Mouse (Mus musculus) midbrain, embryonic 13.5 days (tissue): ENCODE results near the gene Ank2. TPM values are rescaled to one million over a fixed set of nuclear protein-coding genes. Genes with fewer than 3 reads are reported as not detected.
A peak's percentile ranks its signal among the peaks of the same experiment; 100 is the strongest.

Experiments used
- ATAC-seq: fragments of 200-750 bp; cut with Nextera tagmentation; 2 replicates; pipeline ENCODE4 v1.8.0; 2017; ENCODE audit warnings: mild to moderate bottlenecking, moderate TSS enrichment, moderate library complexity
- H3K27ac ChIP-seq: fragments of 300-500 bp; sonication (generic); 2 replicates; pipeline ENCODE4 v1.5.1; 2015; ENCODE audit warnings: inconsistent platforms, mild to moderate bottlenecking, moderate library complexity
- H3K27me3 ChIP-seq: fragments of 300-500 bp; sonication (generic); 2 replicates; pipeline ENCODE4 v1.6.1; 2015; ENCODE audit warnings: mild to moderate bottlenecking, inconsistent platforms
- H3K36me3 ChIP-seq: fragments of 300-500 bp; sonication (generic); 2 replicates; pipeline ENCODE4 v1.6.1; 2015; ENCODE audit warnings: mild to moderate bottlenecking, inconsistent platforms
- H3K4me1 ChIP-seq: fragments of 300-500 bp; sonication (generic); replicated peaks from 2 replicates; pipeline ENCODE4 v1.6.1; 2015; ENCODE audit warnings: inconsistent platforms
- H3K4me2 ChIP-seq: fragments of 300-500 bp; sonication (generic); replicated peaks from 2 replicates; pipeline ENCODE4 v1.6.1; 2015; ENCODE audit warnings: moderate library complexity, mild to moderate bottlenecking, inconsistent platforms
- H3K4me3 ChIP-seq: fragments of 300-500 bp; sonication (generic); replicated peaks from 2 replicates; pipeline ENCODE4 v1.5.1; 2015; ENCODE audit warnings: mild to moderate bottlenecking, inconsistent platforms
- H3K9ac ChIP-seq: fragments of 300-500 bp; sonication (generic); replicated peaks from 2 replicates; pipeline ENCODE4 v1.6.1; 2015; ENCODE audit warnings: mild to moderate bottlenecking, inconsistent platforms
- H3K9me3 ChIP-seq: fragments of 300-500 bp; sonication (generic); 2 replicates; pipeline ENCODE4 v1.6.1; 2016; ENCODE audit warnings: mild to moderate bottlenecking, inconsistent platforms
- WGBS: fragments of 180-500 bp; shearing (Covaris S2); methylation state at CpG from one replicate; pipeline ENCODE4 v1.1.7; 2015; 5-methylcytosine and 5-hydroxymethylcytosine counted together
- polyA plus RNA-seq: library from polyadenylated mRNA; unstranded; fragments of >200 nt; fragmentation: Nextera tagmentation; extraction: Ambion mirVana; gene quantifications from 2 replicates; pipeline ENCODE4 v1.2.1, GENCODE M21; 2015

Gene Ank2
- polyA plus RNA-seq, 1 experiment from 2014 or later, result 186 TPM

GRCm38 (mm10) chr3:127474115-127474514, 25.0 kb downstream of the Ank2 start:
- no peaks in the 10 kb centered on the region for H3K4me1 ChIP-seq
- no peak overlapping the region for H3K9ac ChIP-seq
- H3K4me2 ChIP-seq, result no peak overlapping the region
- H3K4me3 ChIP-seq, result no peak overlapping the region
- H3K9me3 ChIP-seq, result no peaks in the 10 kb centered on the region
- no peaks in the 10 kb centered on the region for H3K36me3 ChIP-seq
- no peak for ATAC-seq
- H3K27ac ChIP-seq, result no peak overlapping the region
- no peaks in the 10 kb centered on the region for H3K27me3 ChIP-seq
- 90% methylated on average over 6 of the region's 6 CpGs for WGBS

GRCm38 (mm10) chr3:127469164-127469752, 29.9 kb downstream of the Ank2 start:
- no peaks in the 10 kb centered on the region for H3K27me3 ChIP-seq
- H3K9me3 ChIP-seq, result no peaks in the 10 kb centered on the region
- no peak overlapping the region for H3K4me3 ChIP-seq
- peaks cover under 1% of the 10 kb centered on the region; the same call in 1 of the 2 replicates for H3K4me1 ChIP-seq
- WGBS, result 69% methylated on average over 4 of the region's 4 CpGs
- H3K36me3 ChIP-seq, result no peaks in the 10 kb centered on the region
- H3K9ac ChIP-seq, result no peak overlapping the region
- H3K4me2 ChIP-seq, result no peak overlapping the region
- ATAC-seq, result no peak
- no peak overlapping the region for H3K27ac ChIP-seq

- ATAC-seq, result no peak
- H3K27me3 ChIP-seq, result no peaks in the 10 kb centered on the region
Measured at GRCm38 (mm10) chr3:127468569-127468968, 30.6 kb downstream of the Ank2 start.

GRCm38 (mm10) chr3:127463816-127464480, 35.2 kb downstream of the Ank2 start:
- no peak overlapping the region for H3K4me3 ChIP-seq
- no peaks in the 10 kb centered on the region for H3K36me3 ChIP-seq
- no peaks in the 10 kb centered on the region for H3K9me3 ChIP-seq
- H3K4me2 ChIP-seq, result peak overlapping the region; percentile 30
- H3K27ac ChIP-seq, result peak overlapping the region; percentile 67
- ATAC-seq, result peak; percentile 75
- H3K27me3 ChIP-seq, result peaks cover 3% of the 10 kb centered on the region; the same call in 1 of the 2 replicates
- 4% methylated on average over 14 of the region's 14 CpGs for WGBS
- no peak overlapping the region for H3K9ac ChIP-seq
- H3K4me1 ChIP-seq, result peaks cover 24% of the 10 kb centered on the region

More at GRCm38 (mm10) chr3:127468569-127468968, 30.6 kb downstream of the Ank2 start:
- Histone ChIP-seq H3K27ac (no peak overlapping the region), H3K9ac (no peak overlapping the region), H3K9me3 (no peaks in the 10 kb centered on the region), H3K4me3 (no peak overlapping the region), H3K4me2 (no peak overlapping the region), H3K36me3 (no peaks in the 10 kb centered on the region), H3K4me1 (peaks cover 7% of the 10 kb centered on the region)
- 92% methylated on average over 8 of the region's 8 CpGs for WGBS

- Histone ChIP-seq H3K27ac (peak overlapping the region; percentile 67), H3K27me3 (peaks cover 3% of the 10 kb centered on the region; the same call in 1 of the 2 replicates), H3K36me3 (no peaks in the 10 kb centered on the region), H3K4me1 (peaks cover 24% of the 10 kb centered on the region), H3K4me3 (no peak overlapping the region), H3K4me2 (peak overlapping the region; percentile 30; the same call in 1 of the 2 replicates), H3K9me3 (no peaks in the 10 kb centered on the region), H3K9ac (no peak overlapping the region)
- WGBS, result 10% methylated on average over 9 of the region's 9 CpGs
- ATAC-seq, result no peak
Measured at GRCm38 (mm10) chr3:127463165-127463564, 36.0 kb downstream of the Ank2 start.

GRCm38 (mm10) chr3:127462413-127462812, 36.7 kb downstream of the Ank2 start:
- H3K36me3 ChIP-seq, result no peaks in the 10 kb centered on the region
- no peak overlapping the region for H3K9ac ChIP-seq
- H3K4me3 ChIP-seq, result no peak overlapping the region
- H3K4me2 ChIP-seq, result no peak overlapping the region
- ATAC-seq, result no peak
- peaks cover 3% of the 10 kb centered on the region; the same call in 1 of the 2 replicates for H3K27me3 ChIP-seq
- whole genome bisulfite sequencing, result 67% methylated on average over 6 of the region's 6 CpGs
- peaks cover 24% of the 10 kb centered on the region for H3K4me1 ChIP-seq
- H3K27ac ChIP-seq, result no peak overlapping the region
- no peaks in the 10 kb centered on the region for H3K9me3 ChIP-seq

- 58% methylated on average over 11 of the region's 11 CpGs for WGBS
- Histone ChIP-seq H3K4me2 (no peak overlapping the region), H3K27me3 (peaks cover 3% of the 10 kb centered on the region; the same call in 1 of the 2 replicates), H3K9me3 (no peaks in the 10 kb centered on the region), H3K36me3 (no peaks in the 10 kb centered on the region), H3K4me1 (peaks cover 24% of the 10 kb centered on the region), H3K27ac (no peak overlapping the region), H3K4me3 (no peak overlapping the region), H3K9ac (no peak overlapping the region)
- ATAC-seq, result 0 out of 2 replicates have a peak, but pooled peaks have one; percentile 44
Measured at GRCm38 (mm10) chr3:127460891-127461437, 38.2 kb downstream of the Ank2 start.

GRCm38 (mm10) chr3:127459858-127460257, 39.3 kb downstream of the Ank2 start:
- no peak for ATAC-seq
- Histone ChIP-seq H3K27me3 (peaks cover 3% of the 10 kb centered on the region; the same call in 1 of the 2 replicates), H3K36me3 (no peaks in the 10 kb centered on the region), H3K4me2 (no peak overlapping the region), H3K9me3 (no peaks in the 10 kb centered on the region), H3K4me1 (peaks cover 24% of the 10 kb centered on the region), H3K27ac (no peak overlapping the region), H3K4me3 (no peak overlapping the region), H3K9ac (no peak overlapping the region)
- WGBS, result 29% methylated on average over 3 of the region's 3 CpGs

- Histone ChIP-seq H3K4me2 (no peak overlapping the region), H3K27me3 (peaks cover 3% of the 10 kb centered on the region; the same call in 1 of the 2 replicates), H3K9me3 (no peaks in the 10 kb centered on the region), H3K4me1 (peaks cover 21% of the 10 kb centered on the region), H3K36me3 (no peaks in the 10 kb centered on the region), H3K27ac (no peak overlapping the region), H3K9ac (no peak overlapping the region), H3K4me3 (no peak overlapping the region)
- WGBS, result 48% methylated on average over 11 of the region's 11 CpGs
- ATAC-seq, result no peak
Measured at GRCm38 (mm10) chr3:127458925-127459324, 40.2 kb downstream of the Ank2 start.

- H3K4me3 ChIP-seq, result no peak overlapping the region
- H3K4me2 ChIP-seq, result no peak overlapping the region
- no peak overlapping the region for H3K27ac ChIP-seq
- peaks cover 3% of the 10 kb centered on the region; the same call in 1 of the 2 replicates for H3K27me3 ChIP-seq
- ATAC-seq, result no peak
- peaks cover 15% of the 10 kb centered on the region for H3K4me1 ChIP-seq
- no peaks in the 10 kb centered on the region for H3K9me3 ChIP-seq
- H3K9ac ChIP-seq, result no peak overlapping the region
- no peaks in the 10 kb centered on the region for H3K36me3 ChIP-seq
- WGBS, result 52% methylated on average over 6 of the region's 6 CpGs
Measured at GRCm38 (mm10) chr3:127458420-127458798, 40.7 kb downstream of the Ank2 start.

- Histone ChIP-seq H3K27me3 (peaks cover 3% of the 10 kb centered on the region; the same call in 1 of the 2 replicates), H3K4me1 (peaks cover 10% of the 10 kb centered on the region), H3K9ac (no peak overlapping the region), H3K4me2 (no peak overlapping the region), H3K4me3 (no peak overlapping the region), H3K9me3 (no peaks in the 10 kb centered on the region), H3K27ac (no peak overlapping the region), H3K36me3 (no peaks in the 10 kb centered on the region)
- WGBS, result 42% methylated on average over 5 of the region's 5 CpGs
- ATAC-seq, result no peak
Measured at GRCm38 (mm10) chr3:127457761-127458419, 41.3 kb downstream of the Ank2 start.

- WGBS, result 89% methylated on average over 4 of the region's 4 CpGs
- no peak for ATAC-seq
- H3K36me3 ChIP-seq, result no peaks in the 10 kb centered on the region
- H3K4me1 ChIP-seq, result no peaks in the 10 kb centered on the region
- no peak overlapping the region for H3K27ac ChIP-seq
- no peak overlapping the region for H3K4me2 ChIP-seq
- no peak overlapping the region for H3K4me3 ChIP-seq
- H3K27me3 ChIP-seq, result 0 out of 2 replicates have a peak, but pooled peaks cover 5% of the 10 kb centered on the region
- no peak overlapping the region for H3K9ac ChIP-seq
- no peaks in the 10 kb centered on the region for H3K9me3 ChIP-seq
Measured at GRCm38 (mm10) chr3:127453738-127454137, 45.4 kb downstream of the Ank2 start.
